Mouse (Mus musculus) stomach, embryonic 14.5 days (tissue): ENCODE data around the gene 2810006K23Rik. TPM values are rescaled to one million over a fixed set of nuclear protein-coding genes. Genes with fewer than 3 reads are reported as not detected.
"Not testable (repeated sequence)": the region's sequence is repeated elsewhere in the genome, so short reads cannot be mapped to it uniquely, and the experiment has no call there.

ENCODE experiments used
- ATAC-seq: fragments of 200-750 bp; cut with Nextera tagmentation; 2 replicates; pipeline ENCODE4 v1.8.0; 2017; ENCODE audit warnings: low read depth, moderate TSS enrichment; ENCODE audit not compliant: insufficient number of reproducible peaks, insufficient read depth, low FRiP score
- H3K27ac ChIP-seq: fragments of 300-500 bp; sonication (generic); 2 replicates; pipeline ENCODE4 v1.5.1; 2014; ENCODE audit warnings: mild to moderate bottlenecking, low read length, moderate library complexity, mixed read lengths
- H3K27me3 ChIP-seq: fragments of 300-500 bp; sonication (generic); 2 replicates; pipeline ENCODE4 v1.6.1; 2014; ENCODE audit warnings: low read length, control low read depth, mixed read lengths; ENCODE audit not compliant: control insufficient read depth, insufficient read depth
- H3K36me3 ChIP-seq: fragments of 300-500 bp; sonication (generic); 2 replicates; pipeline ENCODE4 v1.6.1; 2014; ENCODE audit warnings: mild to moderate bottlenecking, control low read depth, low read length, moderate library complexity, mixed read lengths; ENCODE audit not compliant: control insufficient read depth, insufficient read depth
- H3K4me1 ChIP-seq: fragments of 300-500 bp; sonication (generic); 2 replicates; pipeline ENCODE4 v1.6.1; 2014; ENCODE audit warnings: low read length, control low read depth, mixed read lengths; ENCODE audit not compliant: control insufficient read depth, insufficient read depth
- H3K4me2 ChIP-seq: fragments of 300-500 bp; sonication (generic); replicated peaks from 2 replicates; pipeline ENCODE4 v1.6.1; 2014; ENCODE audit warnings: low read depth, low read length, control low read depth
- H3K4me3 ChIP-seq: fragments of 300-500 bp; sonication (generic); 2 replicates; pipeline ENCODE4 v1.5.1; 2014; ENCODE audit warnings: low read depth, low read length, control low read depth
- H3K9ac ChIP-seq: fragments of 300-500 bp; sonication (generic); replicated peaks from 2 replicates; pipeline ENCODE4 v1.6.1; 2014; ENCODE audit warnings: low read depth, mild to moderate bottlenecking, control low read depth, low read length, moderate library complexity, mixed read lengths
- H3K9me3 ChIP-seq: fragments of 300-500 bp; sonication (generic); 2 replicates; pipeline ENCODE4 v1.6.1; 2016; ENCODE audit warnings: low read depth, low read length, control low read depth; ENCODE audit not compliant: control insufficient read depth
- WGBS: fragments of 180-500 bp; shearing (Covaris S2); extraction: QIAGEN DNeasy Blood & Tissue Kit; methylation state at CpG from one replicate; pipeline ENCODE4 v1.1.7; 2014; 5-methylcytosine and 5-hydroxymethylcytosine counted together
- polyA plus RNA-seq: library from polyadenylated mRNA; unstranded; fragments of >200 nt; fragmentation: Nextera tagmentation; extraction: Ambion mirVana; gene quantifications from 2 replicates; pipeline ENCODE4 v1.2.1, GENCODE M21; 2014

The 2810006K23Rik gene
- 9.1 and 10.8 TPM in 2 replicates for polyA plus RNA-seq

DNA sequence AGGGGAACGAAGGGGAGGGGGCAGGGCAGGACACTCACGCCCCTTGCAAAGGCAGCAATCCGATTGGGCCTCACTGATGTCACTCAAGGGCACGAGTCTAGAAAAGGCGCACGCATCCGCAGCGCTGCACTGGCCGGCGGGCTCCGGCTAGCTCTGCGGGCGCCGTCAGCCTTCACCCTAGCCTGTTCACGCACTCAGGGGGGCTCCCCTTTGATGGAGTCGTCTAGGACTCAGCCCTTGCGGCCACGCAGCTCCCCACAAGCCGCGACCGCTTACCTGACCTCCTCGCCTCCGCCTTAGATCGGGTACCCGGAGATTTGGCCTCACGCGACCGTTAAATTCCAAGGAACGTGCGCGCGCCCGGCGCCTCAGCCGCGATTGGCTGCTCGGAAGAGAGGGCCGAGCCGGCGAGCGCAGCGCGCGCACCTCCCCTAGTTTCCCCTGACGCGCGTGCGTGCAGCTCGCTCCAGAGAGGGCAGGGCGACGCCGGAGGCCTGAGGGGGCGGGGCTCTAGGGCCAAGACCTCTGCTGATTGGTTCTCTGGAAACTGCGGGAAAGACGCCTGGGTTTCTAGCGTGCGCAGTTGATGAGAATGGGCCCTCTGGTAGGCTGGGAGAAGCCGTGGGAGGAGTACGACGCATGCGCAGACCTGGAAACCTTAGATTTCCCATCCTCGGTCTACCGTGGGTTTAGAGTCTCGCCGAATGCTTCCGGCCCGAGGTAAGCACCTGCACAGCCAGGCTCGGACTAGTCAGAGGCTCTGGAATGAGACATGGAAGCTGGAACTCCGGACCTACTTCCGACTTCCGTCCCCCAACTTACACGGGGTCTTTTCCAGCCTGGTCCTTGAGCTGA lies at the start of gene 2810006K23Rik, which contains the start of gene Mphosph9:
Gene 2810006K23Rik, plus strand, starts transcription at position 580 of the 855 bp plus-strand sequence.
Gene Mphosph9, minus strand, starts transcription at position 463 of the 855 bp plus-strand sequence.
- peak within 1 kb of the TSS; percentile 92 for H3K27ac ChIP-seq
- H3K9me3 ChIP-seq, result no peaks in the 10 kb centered on the region
- H3K4me2 ChIP-seq, result peak within 1 kb of the TSS; percentile 62
- H3K27me3 ChIP-seq, result no peaks in the 10 kb centered on the region
- ATAC-seq, result peak; percentile 98
- peak within 1 kb of the TSS; percentile 41 for H3K9ac ChIP-seq
- under 1% methylated on average over 72 of the region's 72 CpGs for WGBS
- no peaks in the 10 kb centered on the region for H3K36me3 ChIP-seq
- H3K4me3 ChIP-seq, result peak within 1 kb of the TSS; percentile 47
- H3K4me1 ChIP-seq, result 0 out of 2 replicates have a peak, but pooled peaks cover 7% of the 10 kb centered on the region

DNA sequence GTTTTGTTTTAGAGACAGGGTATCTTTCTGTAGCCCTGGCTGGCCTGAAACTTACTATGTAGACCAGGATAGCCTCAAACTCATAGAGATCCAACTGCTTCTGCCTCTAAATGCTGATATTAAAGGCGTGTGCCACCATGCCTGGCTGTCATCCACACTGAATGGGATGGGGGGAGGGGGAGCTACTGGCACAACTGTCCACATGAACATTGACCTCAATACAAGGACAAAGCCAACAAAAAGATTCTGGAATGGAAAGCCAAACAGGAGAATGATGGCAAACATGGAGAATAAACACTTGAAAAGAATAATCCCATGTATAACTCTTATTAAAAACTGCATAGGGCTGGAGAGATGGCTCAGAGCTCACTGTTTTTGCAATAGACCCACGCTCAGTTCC lies 45.0 kb upstream of the 2810006K23Rik start:
- H3K9me3 ChIP-seq, result no peaks in the 10 kb centered on the region
- H3K4me2 ChIP-seq, result no peak overlapping the region
- WGBS, result 92% methylated on average over 2 of the region's 2 CpGs
- no peaks in the 10 kb centered on the region for H3K4me1 ChIP-seq
- no peak overlapping the region for H3K27ac ChIP-seq
- H3K36me3 ChIP-seq, result peaks cover 7% of the 10 kb centered on the region; the same call in 1 of the 2 replicates
- H3K9ac ChIP-seq, result no peak overlapping the region
- ATAC-seq, result no peak
- H3K27me3 ChIP-seq, result no peaks in the 10 kb centered on the region
- H3K4me3 ChIP-seq, result no peak overlapping the region

DNA sequence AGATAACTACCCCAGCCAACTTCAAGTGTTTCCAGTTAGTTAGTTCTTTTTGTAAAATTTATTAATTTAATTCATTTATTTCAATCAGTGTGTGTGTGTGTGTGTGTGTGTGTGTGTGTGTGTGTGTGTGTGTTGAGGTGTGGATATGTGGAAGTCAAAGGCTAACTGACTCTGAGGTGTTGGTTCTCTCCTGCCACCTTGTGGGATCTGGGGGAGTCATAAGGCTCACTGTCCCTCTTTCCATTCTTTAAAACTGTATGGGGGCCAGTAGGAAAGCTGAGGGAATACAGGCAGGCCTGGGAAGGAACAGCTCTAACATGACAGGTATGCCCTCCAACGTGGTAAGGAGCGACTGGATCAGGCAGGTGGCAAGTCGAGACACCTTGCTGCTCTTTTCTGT lies 43.6 kb upstream of the 2810006K23Rik start:
- Histone ChIP-seq H3K27ac (no peak overlapping the region), H3K9me3 (no peaks in the 10 kb centered on the region), H3K4me1 (no peaks in the 10 kb centered on the region), H3K27me3 (no peaks in the 10 kb centered on the region), H3K36me3 (peaks cover 9% of the 10 kb centered on the region; the same call in 1 of the 2 replicates), H3K9ac (no peak overlapping the region), H3K4me2 (no peak overlapping the region), H3K4me3 (no peak overlapping the region)
- 70% methylated on average over 3 of the region's 3 CpGs for WGBS
- no peak for ATAC-seq

DNA sequence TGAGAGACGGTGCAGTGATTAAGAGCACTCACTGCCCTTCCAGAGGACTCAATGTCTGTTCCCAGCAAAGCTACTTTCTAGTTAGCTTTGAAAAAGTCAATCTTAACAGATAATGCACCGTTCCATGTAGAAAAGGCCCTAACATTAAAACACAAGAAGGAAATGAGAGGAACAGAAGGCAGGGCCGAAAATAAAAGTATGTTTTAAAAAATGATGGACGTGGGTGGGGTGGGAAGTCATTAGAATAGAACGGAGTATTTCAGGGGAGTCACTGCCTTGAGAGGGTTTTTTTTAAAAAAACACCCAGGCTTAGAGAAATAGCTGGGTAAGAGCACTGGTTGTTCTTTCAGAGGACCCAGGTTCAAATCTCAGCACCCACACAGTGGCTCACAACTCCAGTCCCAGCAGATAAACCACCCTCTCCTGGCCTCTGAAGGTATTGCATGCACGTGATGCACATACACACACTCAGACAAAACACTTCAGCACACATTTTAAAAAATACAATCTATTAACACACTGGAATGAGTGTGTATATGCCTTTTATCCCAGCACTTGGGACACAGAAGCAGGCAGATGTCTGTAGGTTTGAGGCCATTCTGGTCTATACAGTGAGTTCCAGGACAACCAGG lies 40.2 kb upstream of the 2810006K23Rik start:
- ATAC-seq, result no peak
- Histone ChIP-seq H3K27me3 (no peaks in the 10 kb centered on the region), H3K27ac (no peak overlapping the region), H3K9me3 (no peaks in the 10 kb centered on the region), H3K4me2 (no peak overlapping the region), H3K9ac (no peak overlapping the region), H3K4me3 (no peak overlapping the region), H3K36me3 (peaks cover 33% of the 10 kb centered on the region), H3K4me1 (no peaks in the 10 kb centered on the region)
- 95% methylated on average over 6 of the region's 6 CpGs for WGBS

DNA sequence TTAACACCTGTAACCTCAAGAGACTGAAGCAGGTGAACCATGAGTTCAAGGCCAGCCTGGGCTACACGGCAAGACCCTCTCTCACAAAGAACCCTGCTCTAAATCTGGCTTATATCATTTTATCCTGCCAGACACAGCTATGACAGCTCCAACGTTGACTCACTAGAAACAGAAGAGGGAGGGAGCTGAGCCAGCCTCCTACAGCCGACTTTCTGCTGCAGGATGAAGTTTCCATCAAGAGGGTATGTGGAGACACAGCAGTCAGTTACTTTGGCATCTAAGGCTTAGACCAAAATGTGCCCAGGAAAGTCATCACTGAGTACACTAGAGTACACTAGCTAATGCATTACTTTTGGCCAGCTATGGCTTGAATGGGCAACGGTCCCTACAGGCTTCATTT lies 37.7 kb upstream of the 2810006K23Rik start:
- Histone ChIP-seq H3K4me2 (no peak overlapping the region), H3K27ac (no peak overlapping the region), H3K36me3 (peaks cover 37% of the 10 kb centered on the region), H3K27me3 (no peaks in the 10 kb centered on the region), H3K9ac (no peak overlapping the region), H3K4me1 (no peaks in the 10 kb centered on the region), H3K9me3 (no peaks in the 10 kb centered on the region), H3K4me3 (no peak overlapping the region)
- WGBS, result 84% methylated on average over 4 of the region's 4 CpGs
- no peak for ATAC-seq

DNA sequence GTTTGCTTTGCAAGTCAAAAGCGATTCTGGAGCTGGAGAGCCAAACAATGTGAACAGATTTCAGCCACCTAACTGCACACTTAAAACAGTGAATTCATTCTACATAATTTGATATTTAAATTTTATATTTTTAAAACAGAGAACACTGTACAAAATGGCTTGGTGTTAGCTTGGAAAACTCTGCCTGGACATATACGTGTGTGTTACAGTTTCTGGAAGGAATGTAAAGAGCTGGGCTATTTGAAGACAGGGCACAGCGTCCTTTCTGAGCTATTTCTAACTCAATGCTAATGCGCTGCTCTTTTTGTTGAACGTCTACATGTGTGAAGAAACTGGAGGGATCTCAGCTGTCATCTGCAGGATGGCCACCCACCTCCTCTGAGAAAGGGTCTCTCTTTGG lies 33.9 kb upstream of the 2810006K23Rik start:
- Histone ChIP-seq H3K4me2 (no peak overlapping the region), H3K9me3 (no peaks in the 10 kb centered on the region), H3K4me1 (no peaks in the 10 kb centered on the region), H3K9ac (no peak overlapping the region), H3K4me3 (no peak overlapping the region), H3K27me3 (no peaks in the 10 kb centered on the region), H3K27ac (no peak overlapping the region), H3K36me3 (peaks cover 55% of the 10 kb centered on the region)
- no peak for ATAC-seq
- 91% methylated on average over 5 of the region's 5 CpGs for WGBS

DNA sequence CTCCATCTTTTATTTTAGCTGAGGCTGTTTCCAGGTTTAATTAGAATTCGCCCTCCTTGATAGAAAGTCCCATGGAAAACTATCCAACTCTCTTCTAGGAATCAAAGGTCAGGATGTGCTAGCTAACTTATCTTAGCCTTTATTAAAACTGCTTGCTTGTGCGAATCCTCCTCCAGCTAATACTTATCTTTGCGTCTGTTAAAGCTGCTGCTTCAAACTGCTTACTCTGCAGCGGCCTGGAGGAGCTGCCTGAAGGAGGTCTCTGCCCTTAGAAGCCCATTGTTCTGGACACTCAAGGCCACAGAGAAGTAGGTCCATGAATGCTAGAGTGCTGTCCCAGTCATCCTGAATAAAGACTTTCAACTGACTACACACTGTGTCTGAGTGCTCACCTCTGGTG lies 31.4 kb upstream of the 2810006K23Rik start:
- Histone ChIP-seq H3K9ac (no peak overlapping the region), H3K4me3 (no peak overlapping the region), H3K27me3 (no peaks in the 10 kb centered on the region), H3K4me2 (no peak overlapping the region), H3K27ac (no peak overlapping the region), H3K4me1 (no peaks in the 10 kb centered on the region), H3K9me3 (no peaks in the 10 kb centered on the region), H3K36me3 (peaks cover 36% of the 10 kb centered on the region)
- no peak for ATAC-seq
- 94% methylated on average over 4 of the region's 4 CpGs for WGBS

DNA sequence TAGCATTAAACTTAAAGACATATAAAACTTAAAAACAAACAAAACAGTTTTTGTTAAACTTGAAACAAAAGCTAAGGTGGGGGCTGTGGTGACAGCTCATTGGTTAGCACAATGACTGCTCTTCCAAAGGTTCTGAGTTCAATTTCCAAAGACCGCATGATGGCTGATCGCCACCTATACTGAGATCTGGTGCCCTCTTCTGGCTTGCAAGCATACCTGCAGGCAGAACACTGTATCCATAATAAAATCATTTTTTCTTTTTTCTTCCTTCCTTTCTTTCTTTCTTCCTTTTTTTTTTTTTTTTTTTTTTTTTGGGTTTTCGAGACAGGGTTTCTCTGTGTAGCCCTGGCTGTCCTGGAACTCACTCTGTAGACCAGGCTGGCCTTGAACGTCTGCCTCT lies 28.6 kb upstream of the 2810006K23Rik start:
- H3K4me2 ChIP-seq, ATAC-seq, H3K4me1 ChIP-seq, H3K27ac ChIP-seq, H3K4me3 ChIP-seq, H3K27me3 ChIP-seq, H3K9ac ChIP-seq, H3K9me3 ChIP-seq: not testable (repeated sequence)
- WGBS, result 67% methylated on average over 3 of the region's 4 CpGs
- peaks cover 30% of the 10 kb centered on the region for H3K36me3 ChIP-seq
